Mouse (Mus musculus) hindbrain, embryonic 10.5 days (tissue): ENCODE data around the gene Abhd5. TPM values are rescaled to one million over a fixed set of nuclear protein-coding genes. Genes with fewer than 3 reads are reported as not detected.

Experiments used
- DNase-seq: peaks from one replicate; pipeline ENCODE4 v3.0.0-alpha.2; 2017; ENCODE audit warnings: low spot score
- H3K27ac ChIP-seq: fragments of 300-500 bp; sonication (generic); 2 replicates; pipeline ENCODE4 v1.5.1; 2016; ENCODE audit warnings: mild to moderate bottlenecking, moderate library complexity
- H3K27me3 ChIP-seq: fragments of 300-500 bp; sonication (generic); 2 replicates; pipeline ENCODE4 v1.6.1; 2016; ENCODE audit warnings: mild to moderate bottlenecking; ENCODE audit not compliant: poor library complexity, insufficient read depth, severe bottlenecking
- H3K36me3 ChIP-seq: fragments of 300-500 bp; sonication (generic); 2 replicates; pipeline ENCODE4 v1.6.1; 2016; ENCODE audit warnings: mild to moderate bottlenecking, moderate library complexity
- H3K4me1 ChIP-seq: fragments of 300-500 bp; sonication (generic); replicated peaks from 2 replicates; pipeline ENCODE4 v1.6.1; 2016; ENCODE audit warnings: mild to moderate bottlenecking
- H3K4me3 ChIP-seq: fragments of 300-500 bp; sonication (generic); 2 replicates; pipeline ENCODE4 v1.5.1; 2016; ENCODE audit warnings: mild to moderate bottlenecking, moderate library complexity
- H3K9me3 ChIP-seq: fragments of 300-500 bp; sonication (generic); 2 replicates; pipeline ENCODE4 v1.6.1; 2016; ENCODE audit warnings: mild to moderate bottlenecking, moderate library complexity
- WGBS: fragments of 180-500 bp; shearing (Covaris S2); methylation state at CpG from one replicate; pipeline ENCODE4 v1.1.7; 2016; 5-methylcytosine and 5-hydroxymethylcytosine counted together
- polyA plus RNA-seq: library from polyadenylated mRNA; unstranded; fragments of >200 nt; fragmentation: Nextera tagmentation; extraction: Ambion mirVana; gene quantifications from 2 replicates; pipeline ENCODE4 v1.2.1, GENCODE M21; 2016

Abhd5 gene
- polyA plus RNA-seq, 1 experiment from 2014 or later: 16.0 TPM

DNA sequence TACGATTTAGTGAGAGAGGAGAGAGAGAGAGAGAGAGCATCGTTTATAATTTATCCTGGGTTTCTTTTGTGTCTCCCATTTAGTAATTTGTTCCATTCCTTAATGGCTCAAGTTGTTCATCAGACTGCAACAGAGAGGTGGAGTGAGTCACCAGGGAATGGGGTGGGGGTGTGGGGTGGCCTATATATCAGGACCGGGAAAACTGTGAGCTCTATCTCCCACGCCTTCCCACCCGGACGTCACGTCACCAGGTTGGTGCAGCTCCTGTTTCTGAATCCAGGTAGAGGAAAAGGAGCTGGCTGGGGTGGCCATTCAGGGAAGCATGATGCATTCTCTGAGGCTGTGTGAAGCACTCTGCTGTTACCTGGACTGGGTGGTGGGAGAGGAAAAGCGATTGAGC lies 70.5 kb downstream of the Abhd5 start:
- no peak for DNase-seq
- Histone ChIP-seq H3K27ac (no peak overlapping the region), H3K4me1 (peaks cover 1% of the 10 kb centered on the region; the same call in 1 of the 2 replicates), H3K27me3 (0 out of 2 replicates have a peak, but pooled peaks cover 8% of the 10 kb centered on the region), H3K9me3 (no peaks in the 10 kb centered on the region), H3K36me3 (no peaks in the 10 kb centered on the region), H3K4me3 (no peak overlapping the region)
- WGBS: 86% methylated on average over 8 of the region's 8 CpGs

DNA sequence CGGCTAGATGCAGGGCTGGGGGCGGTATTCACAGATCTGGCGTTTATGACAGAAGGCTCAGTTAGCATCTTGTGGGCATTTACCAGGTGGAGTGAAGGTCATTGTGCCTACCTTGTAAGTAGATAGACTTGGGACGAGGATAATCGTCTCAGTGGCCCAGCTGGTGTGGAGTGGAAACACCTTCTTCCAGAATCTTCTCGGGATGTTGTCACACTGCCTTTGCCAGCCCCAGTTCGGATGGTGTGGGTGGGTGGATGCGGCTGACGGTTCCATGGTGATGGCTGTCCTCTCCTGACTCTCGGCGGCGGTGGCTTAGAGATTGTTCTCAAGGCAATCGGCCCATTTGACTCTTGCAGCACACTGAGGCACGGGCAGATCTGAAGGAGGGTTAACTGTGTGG lies 71.3 kb downstream of the Abhd5 start:
- H3K4me1 ChIP-seq: peaks cover 3% of the 10 kb centered on the region; the same call in 1 of the 2 replicates
- no peak overlapping the region for H3K4me3 ChIP-seq
- H3K36me3 ChIP-seq: no peaks in the 10 kb centered on the region
- 88% methylated on average over 14 of the region's 14 CpGs for whole genome bisulfite sequencing
- DNase-seq: no peak
- H3K27ac ChIP-seq: no peak overlapping the region
- no peaks in the 10 kb centered on the region for H3K9me3 ChIP-seq
- 0 out of 2 replicates have a peak, but pooled peaks cover 8% of the 10 kb centered on the region for H3K27me3 ChIP-seq

DNA sequence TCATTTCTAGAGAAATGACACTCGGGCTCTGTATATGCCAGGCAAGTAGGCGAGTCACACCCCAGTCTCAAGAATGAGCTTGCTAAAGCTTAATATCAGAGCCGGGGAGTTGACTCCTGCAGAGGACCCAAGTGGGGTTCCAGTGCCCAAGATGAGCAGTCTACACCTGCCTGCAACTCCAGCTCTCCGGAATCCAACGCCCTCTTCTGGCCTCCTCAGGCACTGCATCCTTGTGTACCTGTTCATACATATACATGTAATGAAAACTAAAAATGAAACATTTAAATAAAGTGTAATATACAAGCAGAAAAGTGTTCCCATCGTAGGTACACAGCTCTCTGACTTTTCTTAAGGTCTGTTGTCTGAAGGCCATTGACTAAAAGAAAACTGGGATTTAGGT lies 71.7 kb downstream of the Abhd5 start:
- no peak for DNase-seq
- H3K27ac ChIP-seq: no peak overlapping the region
- H3K9me3 ChIP-seq: no peaks in the 10 kb centered on the region
- 65% methylated on average over 6 of the region's 6 CpGs for WGBS
- H3K27me3 ChIP-seq: 0 out of 2 replicates have a peak, but pooled peaks cover 8% of the 10 kb centered on the region
- H3K4me1 ChIP-seq: peaks cover 3% of the 10 kb centered on the region; the same call in 1 of the 2 replicates
- no peaks in the 10 kb centered on the region for H3K36me3 ChIP-seq
- no peak overlapping the region for H3K4me3 ChIP-seq

- no peak overlapping the region for H3K4me3 ChIP-seq
- peaks cover 3% of the 10 kb centered on the region; the same call in 1 of the 2 replicates for H3K4me1 ChIP-seq
- H3K27me3 ChIP-seq: 0 out of 2 replicates have a peak, but pooled peaks cover 7% of the 10 kb centered on the region
- peak; percentile 7 for DNase-seq
- no peak overlapping the region for H3K27ac ChIP-seq
- no peaks in the 10 kb centered on the region for H3K9me3 ChIP-seq
- WGBS: 41% methylated on average over 14 of the region's 14 CpGs
- no peaks in the 10 kb centered on the region for H3K36me3 ChIP-seq
Observed at GRCm38 (mm10) chr9:122424941-122425608, 73.7 kb downstream of the Abhd5 start.

GRCm38 (mm10) chr9:122429058-122429649 lies 77.7 kb downstream of the Abhd5 start:
- DNase-seq: no peak
- Histone ChIP-seq H3K36me3 (no peaks in the 10 kb centered on the region), H3K27ac (0 out of 2 replicates have a peak overlapping the region, but pooled peaks have one; percentile 8), H3K9me3 (no peaks in the 10 kb centered on the region), H3K27me3 (no peaks in the 10 kb centered on the region), H3K4me3 (no peak overlapping the region), H3K4me1 (peaks cover 3% of the 10 kb centered on the region; the same call in 1 of the 2 replicates)
- WGBS: 90% methylated on average over 12 of the region's 12 CpGs

- no peak overlapping the region for H3K27ac ChIP-seq
- no peaks in the 10 kb centered on the region for H3K36me3 ChIP-seq
- no peaks in the 10 kb centered on the region for H3K9me3 ChIP-seq
- WGBS: 84% methylated on average over 1 of the region's 1 CpGs
- H3K27me3 ChIP-seq: no peaks in the 10 kb centered on the region
- DNase-seq: no peak
- no peak overlapping the region for H3K4me3 ChIP-seq
- H3K4me1 ChIP-seq: peaks cover 3% of the 10 kb centered on the region; the same call in 1 of the 2 replicates
Observed at GRCm38 (mm10) chr9:122429685-122430084, 78.3 kb downstream of the Abhd5 start.

Other genes with a start within 250 kb of the Abhd5 start
- 30.3 and 32.3 TPM in 2 replicates for gene Snrk, start 234.3 kb upstream of the Abhd5 start, polyA plus RNA-seq
- 38.2 and 46.9 TPM in 2 replicates for gene Ano10, start 57.2 kb upstream of the Abhd5 start, polyA plus RNA-seq